Mouse (Mus musculus): ENCODE measurements at regions not wholly inside any gene's neighbourhood (a gene's known extent, or its start where the extent isn't known, plus 50 kb on each side); places are given as distances from the start of the nearest gene placed in this dataset.

DNA sequence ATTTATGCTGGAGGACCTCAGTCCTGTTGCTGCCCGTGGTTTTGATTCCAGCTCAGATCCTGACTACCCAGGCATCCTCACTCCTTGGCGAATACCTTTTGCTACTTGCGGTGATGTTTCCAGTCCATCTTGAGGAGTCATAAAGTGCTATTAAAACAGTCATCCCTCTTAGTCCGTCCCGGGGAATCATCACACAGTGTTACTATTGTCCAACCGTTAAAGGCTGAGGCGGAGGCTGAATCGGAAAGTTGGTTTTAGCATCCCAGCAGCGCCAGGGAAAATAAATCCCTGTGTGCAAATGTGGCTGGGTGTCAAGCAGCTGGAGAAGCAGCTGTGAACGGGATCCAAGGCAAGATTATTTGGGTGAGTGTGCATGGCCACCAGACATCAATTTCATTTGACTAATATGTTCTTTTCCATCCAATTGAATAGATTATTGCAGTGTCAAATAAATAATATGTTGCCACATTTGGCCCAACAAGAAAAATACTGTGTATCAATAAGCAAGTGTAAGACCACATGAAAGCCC, 2564.3 kb upstream of the Gm7489 start:
- 57% methylated on average over 10 of the region's 10 CpGs for WGBS
- no peak for ATAC-seq (ENCODE audit: low FRiP score, low read depth)

DNA sequence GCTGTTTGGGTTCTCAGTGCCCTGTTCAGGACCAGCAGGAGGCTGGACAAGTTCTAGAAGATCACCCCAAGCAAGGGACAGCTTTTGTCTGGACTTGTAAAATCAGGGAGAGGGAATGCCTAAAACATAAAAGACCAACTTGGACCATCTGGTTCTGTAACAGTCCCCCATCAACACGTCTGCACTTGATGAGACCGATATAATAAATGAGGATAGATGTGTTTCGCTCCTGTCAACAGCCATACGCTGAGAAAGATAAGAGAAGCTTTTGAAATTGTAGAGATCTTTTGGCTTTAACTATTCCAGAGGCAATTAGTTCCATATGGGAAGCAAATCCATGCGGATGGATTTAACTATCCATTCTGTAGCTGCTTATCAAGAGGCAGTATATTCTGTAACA, 2561.4 kb upstream of the Gm7489 start:
- 23% methylated on average over 5 of the region's 5 CpGs for WGBS
- Histone ChIP-seq H3K36me3 (ENCODE audit: control insufficient read depth, insufficient read depth, low read length) (no peaks in the 10 kb centered on the region), H3K4me1 (ENCODE audit: control insufficient read depth, insufficient read depth, low read length) (peaks cover 8% of the 10 kb centered on the region; the same call in 1 of the 2 replicates), H3K9ac (ENCODE audit: low read depth, low read length, severe bottlenecking) (no peak overlapping the region), H3K9me3 (ENCODE audit: control insufficient read depth, low read length) (no peaks in the 10 kb centered on the region), H3K4me2 (replicated peaks; ENCODE audit: low read depth, low read length, severe bottlenecking) (no peak overlapping the region), H3K27ac (replicated peaks; ENCODE audit: low read depth, low read length) (no peak overlapping the region), H3K27me3 (ENCODE audit: control insufficient read depth, insufficient read depth, low read length) (no peaks in the 10 kb centered on the region), H3K4me3 (replicated peaks; ENCODE audit: low read length) (no peak overlapping the region)
- TF ChIP-seq POLR2A (IDR thresholded peaks at IDR 0.05; ENCODE audit: borderline replicate concordance, extremely low read depth, insufficient read depth, insufficient read length), result no peak
- DNase-seq (ENCODE audit: low spot score) (peak; percentile 45), ATAC-seq (ENCODE audit: low FRiP score, low read depth) (no peak)

More for the DNA sequence above, 2564.3 kb upstream of the Gm7489 start:
- H3K4me1 ChIP-seq (ENCODE audit: control insufficient read depth, insufficient read depth, low read length), result peaks cover 8% of the 10 kb centered on the region; the same call in 1 of the 2 replicates
- no peaks in the 10 kb centered on the region for H3K36me3 ChIP-seq (ENCODE audit: control insufficient read depth, insufficient read depth, low read length)
- no peak overlapping the region for H3K27ac ChIP-seq (replicated peaks; ENCODE audit: low read depth, low read length)
- DNase-seq (ENCODE audit: low spot score), result no peak
- TF ChIP-seq POLR2A (IDR thresholded peaks at IDR 0.05; ENCODE audit: borderline replicate concordance, extremely low read depth, insufficient read depth, insufficient read length), result no peak
- H3K9ac ChIP-seq (ENCODE audit: low read depth, low read length, severe bottlenecking), result no peak overlapping the region
- no peak overlapping the region for H3K4me3 ChIP-seq (replicated peaks; ENCODE audit: low read length)
- no peaks in the 10 kb centered on the region for H3K27me3 ChIP-seq (ENCODE audit: control insufficient read depth, insufficient read depth, low read length)
- no peak overlapping the region for H3K4me2 ChIP-seq (replicated peaks; ENCODE audit: low read depth, low read length, severe bottlenecking)
- no peaks in the 10 kb centered on the region for H3K9me3 ChIP-seq (ENCODE audit: control insufficient read depth, low read length)

DNA sequence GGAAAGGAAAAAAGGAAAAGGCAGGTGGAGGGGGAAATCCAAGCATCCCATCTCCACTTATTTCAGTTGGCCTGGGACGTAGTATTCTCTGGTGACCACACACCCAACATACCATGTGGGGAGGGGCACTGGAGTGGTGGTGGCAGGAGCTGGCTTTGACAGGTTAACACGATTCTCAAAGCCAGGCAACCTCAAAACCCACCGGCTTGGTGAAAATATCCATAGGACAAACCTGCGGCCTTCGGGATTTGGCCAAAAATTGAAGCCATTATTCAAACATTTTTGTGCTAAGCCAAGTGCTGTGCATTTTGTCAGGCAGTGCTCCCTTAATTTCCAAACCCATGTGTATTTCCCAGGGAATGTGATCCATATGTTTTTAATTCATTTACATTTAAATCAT, 2560.5 kb upstream of the Gm7489 start:
- no peaks in the 10 kb centered on the region for H3K9me3 ChIP-seq (ENCODE audit: control insufficient read depth, low read length)
- H3K27me3 ChIP-seq (ENCODE audit: control insufficient read depth, insufficient read depth, low read length), result no peaks in the 10 kb centered on the region
- WGBS, result 43% methylated on average over 5 of the region's 5 CpGs
- no peak for DNase-seq (ENCODE audit: low spot score)
- no peak for TF ChIP-seq POLR2A (IDR thresholded peaks at IDR 0.05; ENCODE audit: borderline replicate concordance, extremely low read depth, insufficient read depth, insufficient read length)
- peaks cover 8% of the 10 kb centered on the region; the same call in 1 of the 2 replicates for H3K4me1 ChIP-seq (ENCODE audit: control insufficient read depth, insufficient read depth, low read length)
- no peak overlapping the region for H3K4me2 ChIP-seq (replicated peaks; ENCODE audit: low read depth, low read length, severe bottlenecking)
- no peak for ATAC-seq (ENCODE audit: low FRiP score, low read depth)
- H3K27ac ChIP-seq (replicated peaks; ENCODE audit: low read depth, low read length), result no peak overlapping the region
- no peak overlapping the region for H3K4me3 ChIP-seq (replicated peaks; ENCODE audit: low read length)
- H3K9ac ChIP-seq (ENCODE audit: low read depth, low read length, severe bottlenecking), result no peak overlapping the region
- H3K36me3 ChIP-seq (ENCODE audit: control insufficient read depth, insufficient read depth, low read length), result no peaks in the 10 kb centered on the region

- no peak for DNase-seq (ENCODE audit: low spot score)
- no peak overlapping the region for H3K27ac ChIP-seq (replicated peaks; ENCODE audit: low read depth, low read length)
- no peak for ATAC-seq (ENCODE audit: low FRiP score, low read depth)
- H3K27me3 ChIP-seq (ENCODE audit: control insufficient read depth, insufficient read depth, low read length), result no peaks in the 10 kb centered on the region
- no peaks in the 10 kb centered on the region for H3K9me3 ChIP-seq (ENCODE audit: control insufficient read depth, low read length)
- H3K9ac ChIP-seq (ENCODE audit: low read depth, low read length, severe bottlenecking), result no peak overlapping the region
- TF ChIP-seq POLR2A (IDR thresholded peaks at IDR 0.05; ENCODE audit: borderline replicate concordance, extremely low read depth, insufficient read depth, insufficient read length), result no peak
- H3K4me3 ChIP-seq (replicated peaks; ENCODE audit: low read length), result no peak overlapping the region
- H3K36me3 ChIP-seq (ENCODE audit: control insufficient read depth, insufficient read depth, low read length), result no peaks in the 10 kb centered on the region
- H3K4me2 ChIP-seq (replicated peaks; ENCODE audit: low read depth, low read length, severe bottlenecking), result no peak overlapping the region
- 21% methylated on average over 5 of the region's 5 CpGs for WGBS
- H3K4me1 ChIP-seq (ENCODE audit: control insufficient read depth, insufficient read depth, low read length), result peaks cover 4% of the 10 kb centered on the region
These were observed 2557.0 kb upstream of the Gm7489 start for GRCm38 (mm10) chr15:51327702-51328101.

GRCm38 (mm10) chr15:51336441-51336840, 2548.3 kb upstream of the Gm7489 start:
- Histone ChIP-seq H3K4me2 (replicated peaks; ENCODE audit: low read depth, low read length, severe bottlenecking) (no peak overlapping the region), H3K4me3 (replicated peaks; ENCODE audit: low read length) (no peak overlapping the region), H3K4me1 (ENCODE audit: control insufficient read depth, insufficient read depth, low read length) (no peaks in the 10 kb centered on the region; the same call in 1 of the 2 replicates), H3K27ac (replicated peaks; ENCODE audit: low read depth, low read length) (no peak overlapping the region), H3K27me3 (ENCODE audit: control insufficient read depth, insufficient read depth, low read length) (no peaks in the 10 kb centered on the region; the same call in 1 of the 2 replicates), H3K9ac (ENCODE audit: low read depth, low read length, severe bottlenecking) (no peak overlapping the region), H3K9me3 (ENCODE audit: control insufficient read depth, low read length) (no peaks in the 10 kb centered on the region), H3K36me3 (ENCODE audit: control insufficient read depth, insufficient read depth, low read length) (no peaks in the 10 kb centered on the region)
- WGBS, result 36% methylated on average over 1 of the region's 1 CpGs
- DNase-seq (ENCODE audit: low spot score) (no peak), ATAC-seq (ENCODE audit: low FRiP score, low read depth) (no peak)
- no peak for TF ChIP-seq POLR2A (IDR thresholded peaks at IDR 0.05; ENCODE audit: borderline replicate concordance, extremely low read depth, insufficient read depth, insufficient read length)

All from limb, embryonic 14.5 days (tissue).